Mouse (Mus musculus): Measurements from ENCODE around the gene Lama4. TPM values are rescaled to one million over a fixed set of nuclear protein-coding genes. Genes with fewer than 3 reads are reported as not detected.

Lama4 gene
- total and polyA plus RNA-seq, 2 experiments from 2014 or later: 16.7 to 19.9 TPM

DNA sequence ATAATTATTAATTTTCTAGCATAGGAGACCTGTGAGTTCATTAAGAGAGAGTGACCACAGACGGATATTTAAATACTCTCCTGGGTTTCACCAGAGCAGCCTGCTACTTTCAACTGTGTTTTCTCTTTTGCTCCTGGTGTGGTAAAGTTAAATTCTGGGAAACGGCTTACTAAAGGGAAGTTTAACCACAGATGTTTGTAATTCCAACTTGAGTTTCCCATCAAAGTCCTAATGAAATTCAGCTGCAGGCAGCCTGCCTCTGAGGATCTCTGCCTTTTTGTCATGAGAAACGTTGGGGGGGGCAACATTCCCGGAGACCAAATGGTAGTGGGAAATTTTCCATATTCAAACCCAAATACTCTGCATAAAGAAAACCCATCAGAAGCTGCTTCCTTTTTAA, 7.7 kb downstream of the Lama4 start:
- 51% methylated on average over 4 of the region's 4 CpGs for WGBS
- Histone ChIP-seq H3K27ac (no peak overlapping the region), H3K4me2 (ENCODE audit: low read depth, low read length) (no peak overlapping the region), H3K27me3 (ENCODE audit: insufficient read depth, low read length) (no peaks in the 10 kb centered on the region), H3K9me3 (ENCODE audit: low read length) (no peaks in the 10 kb centered on the region), H3K36me3 (ENCODE audit: insufficient read depth, low read length) (no peaks in the 10 kb centered on the region), H3K9ac (replicated peaks; ENCODE audit: low read length) (no peak overlapping the region), H3K4me1 (ENCODE audit: insufficient read depth, low read length) (no peaks in the 10 kb centered on the region), H3K4me3 (ENCODE audit: low read length) (no peak overlapping the region)
- ATAC-seq: no peak
- DNase-seq (ENCODE audit: low spot score): no peak
- no peak for TF ChIP-seq CTCF (IDR thresholded peaks at IDR 0.05; ENCODE audit: low read depth)

DNA sequence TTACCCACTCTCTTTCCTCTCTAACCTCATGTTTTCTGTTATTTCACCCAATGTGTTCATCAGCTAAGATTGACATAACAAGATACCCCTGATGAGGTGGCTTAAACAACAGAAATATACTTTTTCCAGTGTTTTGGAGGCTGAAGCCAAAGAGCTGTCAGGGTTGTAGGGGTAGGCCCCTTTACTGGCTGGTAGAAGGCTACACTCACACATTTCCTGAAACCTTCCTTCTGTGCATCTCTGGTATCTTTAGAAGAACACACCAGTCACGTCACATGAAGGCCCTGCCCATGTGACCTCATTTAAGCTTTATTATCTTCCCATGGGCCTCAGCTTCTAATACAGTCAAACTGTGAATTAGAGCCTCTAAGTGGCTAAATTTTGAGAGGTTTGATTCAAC, 12.9 kb downstream of the Lama4 start:
- ATAC-seq: no peak
- no peak overlapping the region for H3K4me3 ChIP-seq (ENCODE audit: low read length)
- no peaks in the 10 kb centered on the region for H3K4me1 ChIP-seq (ENCODE audit: insufficient read depth, low read length)
- no peak for DNase-seq (ENCODE audit: low spot score)
- TF ChIP-seq CTCF (IDR thresholded peaks at IDR 0.05; ENCODE audit: low read depth): no peak
- H3K4me2 ChIP-seq (ENCODE audit: low read depth, low read length): no peak overlapping the region
- H3K36me3 ChIP-seq (ENCODE audit: insufficient read depth, low read length): no peaks in the 10 kb centered on the region
- H3K9ac ChIP-seq (replicated peaks; ENCODE audit: low read length): no peak overlapping the region
- H3K27ac ChIP-seq: no peak overlapping the region
- 76% methylated on average over 1 of the region's 1 CpGs for WGBS
- no peaks in the 10 kb centered on the region for H3K27me3 ChIP-seq (ENCODE audit: insufficient read depth, low read length)
- H3K9me3 ChIP-seq (ENCODE audit: low read length): no peaks in the 10 kb centered on the region

DNA sequence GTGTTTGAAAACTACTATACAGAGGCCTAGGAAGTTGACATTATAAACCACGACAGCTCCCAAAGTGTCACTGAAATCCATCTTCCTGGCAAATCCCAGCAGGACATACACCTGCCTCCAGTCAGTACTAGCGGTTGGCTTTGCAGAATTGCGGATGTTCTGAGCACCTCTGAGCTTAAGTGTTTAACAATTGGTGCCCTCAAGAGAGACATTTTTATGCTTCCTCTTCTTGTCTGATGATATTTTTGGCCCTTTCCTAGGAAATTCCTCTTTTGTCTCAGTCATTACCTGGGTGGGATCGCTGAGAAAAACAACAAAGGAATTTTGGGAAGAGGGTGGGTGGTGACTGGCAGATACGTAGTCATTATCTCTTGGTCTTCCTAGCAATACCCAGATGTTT, 14.4 kb downstream of the Lama4 start:
- Histone ChIP-seq H3K36me3 (ENCODE audit: insufficient read depth, low read length) (no peaks in the 10 kb centered on the region), H3K9me3 (ENCODE audit: low read length) (no peaks in the 10 kb centered on the region), H3K4me1 (ENCODE audit: insufficient read depth, low read length) (no peaks in the 10 kb centered on the region), H3K27me3 (ENCODE audit: insufficient read depth, low read length) (no peaks in the 10 kb centered on the region), H3K4me2 (ENCODE audit: low read depth, low read length) (no peak overlapping the region), H3K27ac (no peak overlapping the region), H3K9ac (replicated peaks; ENCODE audit: low read length) (no peak overlapping the region), H3K4me3 (ENCODE audit: low read length) (no peak overlapping the region)
- 84% methylated on average over 5 of the region's 5 CpGs for WGBS
- no peak for ATAC-seq
- DNase-seq (ENCODE audit: low spot score): no peak
- TF ChIP-seq CTCF (IDR thresholded peaks at IDR 0.05; ENCODE audit: low read depth): no peak

DNA sequence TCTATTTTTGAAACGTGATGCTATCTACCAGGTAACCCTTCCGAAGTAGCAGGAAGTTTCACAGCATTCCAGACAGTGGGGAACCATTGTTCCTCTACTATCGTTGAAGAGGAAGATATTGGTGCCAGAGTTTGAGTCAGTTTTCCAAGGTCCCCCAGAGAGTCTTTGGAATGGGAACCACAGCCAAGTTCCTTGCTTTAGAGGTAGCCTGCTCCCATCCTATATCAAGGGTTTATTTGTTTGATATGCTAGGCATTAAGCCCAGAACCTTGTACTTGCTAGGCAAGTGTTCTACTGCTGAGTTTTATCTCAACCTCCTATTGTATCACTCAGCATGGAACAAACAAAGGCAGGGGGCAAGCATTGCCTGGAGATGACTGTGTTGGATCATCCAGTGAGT, 15.7 kb downstream of the Lama4 start:
- Histone ChIP-seq H3K27ac (no peak overlapping the region), H3K4me3 (ENCODE audit: low read length) (no peak overlapping the region), H3K4me2 (ENCODE audit: low read depth, low read length) (no peak overlapping the region), H3K36me3 (ENCODE audit: insufficient read depth, low read length) (no peaks in the 10 kb centered on the region), H3K4me1 (ENCODE audit: insufficient read depth, low read length) (no peaks in the 10 kb centered on the region), H3K27me3 (ENCODE audit: insufficient read depth, low read length) (no peaks in the 10 kb centered on the region), H3K9me3 (ENCODE audit: low read length) (no peaks in the 10 kb centered on the region), H3K9ac (replicated peaks; ENCODE audit: low read length) (no peak overlapping the region)
- no peak for TF ChIP-seq CTCF (IDR thresholded peaks at IDR 0.05; ENCODE audit: low read depth)
- WGBS: 44% methylated on average over 3 of the region's 3 CpGs
- ATAC-seq (no peak), DNase-seq (ENCODE audit: low spot score) (no peak)

DNA sequence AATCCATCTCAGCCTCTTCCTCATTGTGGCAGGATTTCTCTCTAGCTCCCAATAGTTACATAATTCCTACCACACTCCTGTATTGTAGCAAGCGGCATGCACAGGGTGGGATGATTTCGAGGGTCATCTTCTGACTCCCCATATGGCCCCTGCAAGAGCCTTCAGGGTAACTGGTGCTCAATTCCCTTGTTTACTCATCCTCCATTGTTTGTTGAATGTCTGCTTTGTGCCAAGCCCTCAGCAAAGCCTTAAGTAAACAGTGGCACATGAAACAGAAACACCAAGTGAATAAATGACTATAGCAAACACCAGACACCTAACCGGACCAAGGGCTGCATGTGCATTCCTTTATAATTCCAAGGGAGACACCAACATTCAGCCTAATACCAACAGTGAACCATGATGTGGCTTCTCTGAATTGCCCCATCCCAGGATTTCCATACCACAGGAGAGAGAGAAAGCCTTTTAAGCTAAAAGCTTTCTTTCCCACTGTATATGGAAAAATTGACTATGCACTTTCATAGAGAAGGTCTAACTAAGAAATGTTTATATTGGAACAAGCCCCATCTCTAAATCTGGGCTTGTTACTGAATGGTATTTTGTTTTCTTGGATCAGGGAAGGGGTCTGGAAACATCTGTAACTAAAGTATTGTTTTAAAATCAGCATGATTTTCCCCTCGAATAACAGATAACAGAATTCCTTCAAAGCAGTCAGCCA, 19.2 kb downstream of the Lama4 start:
- TF ChIP-seq CTCF (IDR thresholded peaks at IDR 0.05; ENCODE audit: low read depth): no peak
- Histone ChIP-seq H3K27ac (peak overlapping the region; percentile 11; the same call in 1 of the 2 replicates), H3K9ac (replicated peaks; ENCODE audit: low read length) (no peak overlapping the region), H3K4me1 (ENCODE audit: insufficient read depth, low read length) (no peaks in the 10 kb centered on the region), H3K27me3 (ENCODE audit: insufficient read depth, low read length) (no peaks in the 10 kb centered on the region), H3K4me2 (ENCODE audit: low read depth, low read length) (no peak overlapping the region), H3K9me3 (ENCODE audit: low read length) (no peaks in the 10 kb centered on the region), H3K36me3 (ENCODE audit: insufficient read depth, low read length) (no peaks in the 10 kb centered on the region), H3K4me3 (ENCODE audit: low read length) (no peak overlapping the region)
- no peak for DNase-seq (ENCODE audit: low spot score)
- 60% methylated on average over 4 of the region's 4 CpGs for WGBS
- ATAC-seq: no peak

DNA sequence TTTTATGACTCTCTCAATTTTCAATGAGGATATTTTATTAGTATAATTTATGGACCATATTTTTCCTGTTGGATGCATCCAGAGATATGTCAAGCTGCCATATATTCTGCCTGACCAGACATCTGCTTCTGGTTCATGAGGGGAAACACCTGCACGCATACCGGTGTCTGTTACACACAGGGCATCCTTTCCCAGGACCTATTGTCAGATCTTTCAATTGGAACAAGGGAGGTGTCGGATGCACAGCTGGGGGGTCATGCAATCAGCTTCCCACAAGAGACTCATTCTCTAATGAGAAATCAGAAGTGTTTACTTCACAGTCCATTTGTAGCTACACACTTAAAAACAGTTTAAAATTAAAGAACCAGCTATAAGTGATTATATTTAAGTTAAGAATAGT, 20.7 kb downstream of the Lama4 start:
- Histone ChIP-seq H3K4me3 (ENCODE audit: low read length) (no peak overlapping the region), H3K9me3 (ENCODE audit: low read length) (no peaks in the 10 kb centered on the region), H3K9ac (replicated peaks; ENCODE audit: low read length) (no peak overlapping the region), H3K4me2 (ENCODE audit: low read depth, low read length) (no peak overlapping the region), H3K4me1 (ENCODE audit: insufficient read depth, low read length) (no peaks in the 10 kb centered on the region), H3K36me3 (ENCODE audit: insufficient read depth, low read length) (no peaks in the 10 kb centered on the region), H3K27me3 (ENCODE audit: insufficient read depth, low read length) (no peaks in the 10 kb centered on the region), H3K27ac (no peak overlapping the region)
- no peak for TF ChIP-seq CTCF (IDR thresholded peaks at IDR 0.05; ENCODE audit: low read depth)
- DNase-seq (ENCODE audit: low spot score) (no peak), ATAC-seq (no peak)
- 48% methylated on average over 3 of the region's 3 CpGs for WGBS

DNA sequence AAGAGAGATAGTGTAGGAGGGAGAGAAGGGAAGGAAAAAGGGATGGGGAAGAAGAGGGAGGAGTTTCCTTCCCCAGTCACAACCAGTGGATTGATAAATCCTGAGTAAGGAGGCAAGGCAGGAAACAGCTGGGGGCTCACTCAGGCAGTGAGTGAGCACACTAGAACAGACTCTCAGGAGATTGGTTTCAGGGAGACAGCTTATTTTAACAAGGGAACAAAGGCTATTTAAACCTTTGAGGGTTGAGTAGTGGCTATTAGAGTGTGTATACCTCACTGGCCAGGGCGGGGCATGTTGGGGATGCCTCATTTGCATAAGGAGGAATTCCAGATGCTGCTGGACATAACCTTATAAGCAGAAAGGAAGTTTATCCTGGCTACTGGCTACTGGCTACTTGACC, 27.5 kb downstream of the Lama4 start:
- ATAC-seq (no peak), DNase-seq (ENCODE audit: low spot score) (no peak)
- Histone ChIP-seq H3K27me3 (ENCODE audit: insufficient read depth, low read length) (no peaks in the 10 kb centered on the region), H3K4me1 (ENCODE audit: insufficient read depth, low read length) (no peaks in the 10 kb centered on the region), H3K4me3 (ENCODE audit: low read length) (no peak overlapping the region), H3K36me3 (ENCODE audit: insufficient read depth, low read length) (no peaks in the 10 kb centered on the region), H3K4me2 (ENCODE audit: low read depth, low read length) (no peak overlapping the region), H3K9ac (replicated peaks; ENCODE audit: low read length) (no peak overlapping the region), H3K9me3 (ENCODE audit: low read length) (no peaks in the 10 kb centered on the region), H3K27ac (no peak overlapping the region)
- 92% methylated on average over 1 of the region's 1 CpGs for WGBS
- TF ChIP-seq CTCF (IDR thresholded peaks at IDR 0.05; ENCODE audit: low read depth): no peak
